Mouse (Mus musculus) myocyte (in vitro differentiated cells): ENCODE data around the gene Nedd9.

Source experiments
- CEBPB ChIP-seq: IDR thresholded peaks from 2 replicates; pipeline ENCODE4 v1.6.1; 2011; ENCODE audit warnings: mild to moderate bottlenecking, moderate library complexity; ENCODE audit not compliant: poor library complexity, insufficient read depth, severe bottlenecking
- E2F4 ChIP-seq: IDR thresholded peaks from one replicate; pipeline ENCODE4 v1.6.1; 2011; ENCODE audit warnings: mild to moderate bottlenecking, control low read depth, moderate library complexity; ENCODE audit not compliant: insufficient read depth
- MAX ChIP-seq: IDR thresholded peaks from one replicate; pipeline ENCODE4 v1.6.1; 2011; ENCODE audit warnings: low read depth, mild to moderate bottlenecking, control low read depth
- MYOD1 ChIP-seq, 3 experiments: IDR thresholded peaks; one replicate each; pipeline ENCODE4 v1.6.1; 2011; ENCODE audit warnings: control low read depth in 2 of 3, low read depth in 2 of 3, mild to moderate bottlenecking in 2 of 3, moderate library complexity in 1 of 3; ENCODE audit not compliant: insufficient read length in 2 of 3, control insufficient read depth in 1 of 3
- MYOG ChIP-seq, 3 experiments: IDR thresholded peaks; one replicate each; pipeline ENCODE4 v1.6.1; 2011; ENCODE audit warnings: control low read depth in 2 of 3, low read depth in 2 of 3, mild to moderate bottlenecking in 2 of 3; ENCODE audit not compliant: insufficient read length in 2 of 3, control insufficient read depth in 1 of 3, insufficient read depth in 1 of 3
- POLR2A ChIP-seq: IDR thresholded peaks from one replicate; pipeline ENCODE4 v1.6.1; 2011; ENCODE audit warnings: low read depth, mild to moderate bottlenecking, control low read depth, moderate library complexity; ENCODE audit not compliant: insufficient read length
- SRF ChIP-seq: IDR thresholded peaks from one replicate; pipeline ENCODE4 v1.6.1; 2011; ENCODE audit warnings: low read depth; ENCODE audit not compliant: control insufficient read depth, insufficient read length
- TCF12 ChIP-seq: IDR thresholded peaks from one replicate; pipeline ENCODE4 v1.6.1; 2011; ENCODE audit warnings: mild to moderate bottlenecking, control low read depth; ENCODE audit not compliant: poor library complexity, insufficient read depth, severe bottlenecking
- TCF3 ChIP-seq: IDR thresholded peaks from one replicate; pipeline ENCODE4 v1.6.1; 2011; ENCODE audit warnings: low read depth, control low read depth; ENCODE audit not compliant: insufficient read length
- USF1 ChIP-seq: IDR thresholded peaks from one replicate; pipeline ENCODE4 v1.6.1; 2011; ENCODE audit warnings: low read depth, mild to moderate bottlenecking, control low read depth, moderate library complexity

DNA sequence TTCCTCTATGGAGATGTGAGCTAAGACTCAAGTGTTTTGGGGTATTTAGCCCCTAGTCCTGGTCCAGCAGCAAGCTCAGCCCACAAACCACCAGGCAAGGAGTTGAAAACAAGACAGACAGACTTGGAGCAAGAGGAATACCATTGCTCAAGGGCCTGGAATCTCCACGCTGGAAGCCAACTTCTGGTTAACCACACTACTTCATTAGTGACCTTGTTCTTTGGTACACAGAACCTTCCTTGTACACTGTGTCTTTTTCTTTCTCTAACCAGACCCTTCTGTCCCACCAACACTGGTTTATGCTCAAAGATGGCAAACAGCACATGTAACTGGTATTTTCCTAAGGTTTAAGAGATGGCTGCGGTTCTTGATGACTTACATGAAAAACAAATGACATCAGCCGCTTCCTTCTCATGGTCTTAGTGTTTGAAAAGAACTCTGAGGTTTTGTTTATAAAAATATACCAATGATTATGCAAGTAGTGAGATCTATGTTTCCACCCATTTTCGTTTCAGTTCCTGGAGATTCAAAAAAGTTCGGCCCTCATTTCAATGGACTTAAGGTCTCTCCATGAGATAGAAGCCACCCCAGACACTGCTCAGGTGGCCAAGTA is 33.5 kb upstream of the Nedd9 start:
- TF ChIP-seq POLR2A (no peak), MYOG (IDR thresholded peaks at IDR 0.05; ENCODE audit: control insufficient read depth in 1 of 3, insufficient read depth in 1 of 3, insufficient read length in 2 of 3, low read depth in 2 of 3) (no peak), MAX (no peak), MYOD1 (IDR thresholded peaks at IDR 0.05; ENCODE audit: control insufficient read depth in 1 of 3, insufficient read length in 2 of 3, low read depth in 2 of 3) (no peak), E2F4 (no peak), TCF12 (no peak), CEBPB (no peak), USF1 (no peak), TCF3 (no peak), SRF (no peak)
